Mouse (Mus musculus): ENCODE results near the gene Bptf.

DNA sequence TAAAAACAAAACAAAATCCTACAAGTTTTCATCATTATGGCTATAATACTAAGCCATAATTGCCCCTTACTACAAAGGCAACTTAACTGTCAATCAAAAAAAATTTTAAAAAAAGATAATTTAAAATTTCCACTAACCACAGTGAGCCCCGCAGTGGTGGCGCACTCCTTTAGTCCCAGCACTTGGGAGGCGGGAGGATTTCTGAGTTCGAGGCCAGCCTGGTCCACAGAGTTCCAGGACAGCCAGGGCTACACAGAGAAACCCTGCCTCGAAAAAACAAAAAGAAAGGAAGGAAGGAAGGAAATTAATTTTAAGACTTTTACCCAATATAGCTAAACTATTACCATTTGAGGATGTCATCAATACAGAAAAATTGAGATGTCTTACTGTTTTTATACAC is 134.0 kb downstream of the Bptf start:
- TF ChIP-seq CTCF (IDR thresholded peaks at IDR 0.05; ENCODE audit: control insufficient read depth, insufficient read depth, insufficient replicate concordance, low read depth, low read length) = no peak
- TF ChIP-seq POLR2A (IDR thresholded peaks at IDR 0.05; ENCODE audit: control insufficient read depth, low read depth, low read length) = no peak
